Mouse (Mus musculus): ENCODE results near the gene Il6ra. TPM values are rescaled to one million over a fixed set of nuclear protein-coding genes. Genes with fewer than 3 reads are reported as not detected.
A peak's percentile ranks its signal among the peaks of the same experiment; 100 is the strongest.

Gene Il6ra
- polyA plus RNA-seq, 1 experiment = 0.91 TPM

DNA sequence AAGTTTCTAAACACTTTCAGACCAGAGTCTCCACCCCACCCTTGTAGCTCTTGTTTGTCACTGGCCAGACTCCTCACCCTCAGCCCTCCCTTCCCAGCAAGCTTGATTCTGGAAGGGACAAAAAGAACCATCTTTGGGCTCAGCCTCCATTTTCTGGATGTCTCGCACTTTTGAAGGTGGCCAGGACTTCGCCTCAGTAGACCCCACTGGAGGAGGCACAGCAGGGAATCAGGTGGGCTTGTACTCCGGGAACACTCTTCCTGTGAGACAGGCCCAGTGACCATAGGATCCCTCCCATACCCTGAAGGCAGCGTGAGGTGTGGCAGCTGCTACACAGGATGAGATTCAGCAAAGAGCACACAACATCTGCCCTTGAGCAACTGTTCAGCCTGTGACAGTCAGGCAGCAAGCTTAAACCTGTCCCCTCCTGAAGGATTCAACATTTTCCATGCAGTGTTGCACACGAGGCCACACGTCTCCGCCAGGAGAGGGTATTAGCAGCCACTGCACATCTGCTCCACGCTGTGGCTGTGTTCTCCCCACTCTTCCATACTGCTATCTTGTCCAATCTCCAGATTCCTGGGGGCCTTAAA, 15.7 kb downstream of the Il6ra start:
- Histone ChIP-seq H3K79me2 (ENCODE audit: control insufficient read depth, insufficient read depth) (no peaks in the 10 kb centered on the region), H3K4me3 (no peak overlapping the region), H3K36me3 (ENCODE audit: control insufficient read depth, insufficient read depth) (no peaks in the 10 kb centered on the region), H3ac (ENCODE audit: control insufficient read depth, insufficient read length) (no peak overlapping the region), H3K27me3 (ENCODE audit: control insufficient read depth, insufficient read depth, insufficient read length) (no peaks in the 10 kb centered on the region), H3K4me2 (ENCODE audit: low read depth) (peak overlapping the region; percentile 68)
- TF ChIP-seq CEBPB (IDR thresholded peaks at IDR 0.05; ENCODE audit: insufficient read depth, poor library complexity, severe bottlenecking) (no peak), MYOG (IDR thresholded peaks at IDR 0.05; ENCODE audit: control insufficient read depth in 1 of 3, insufficient read depth in 1 of 3, insufficient read length in 2 of 3, low read depth in 2 of 3) (peak in 1 of 3 experiments; percentile 16), POLR2AphosphoS2 (IDR thresholded peaks at IDR 0.05; ENCODE audit: insufficient read length, low read depth) (no peak), MYOD1 (IDR thresholded peaks at IDR 0.05; ENCODE audit: control insufficient read depth in 1 of 3, insufficient read length in 2 of 3, low read depth in 2 of 3) (peak in 2 of 3 experiments; percentile 9 to 39), REST (IDR thresholded peaks at IDR 0.05; ENCODE audit: insufficient read depth, insufficient read length) (no peak), TCF3 (IDR thresholded peaks at IDR 0.05; ENCODE audit: insufficient read length, low read depth) (no peak), POLR2A (IDR thresholded peaks at IDR 0.05; ENCODE audit: insufficient read length, low read depth) (no peak), E2F4 (IDR thresholded peaks at IDR 0.05; ENCODE audit: insufficient read depth) (no peak)

DNA sequence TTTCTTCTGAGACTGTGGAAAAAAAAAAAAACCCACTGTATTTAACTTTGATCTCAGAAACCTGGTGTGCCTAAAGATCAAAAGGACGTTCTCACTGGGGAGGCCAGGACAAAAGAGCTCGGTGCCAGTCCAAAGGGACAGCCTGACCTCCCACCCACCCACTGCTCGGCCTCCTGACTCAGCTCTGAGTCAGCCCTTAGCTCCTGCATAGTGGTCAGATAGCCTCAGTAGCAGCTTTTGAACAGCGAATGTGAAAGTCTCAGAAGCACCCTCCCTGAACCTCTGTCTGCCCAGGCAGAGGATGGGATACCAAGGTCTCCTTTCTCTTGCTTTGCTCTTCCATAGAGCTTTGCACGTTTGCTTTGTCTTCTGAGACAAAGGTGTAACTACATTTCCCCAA, 16.4 kb downstream of the Il6ra start:
- Histone ChIP-seq H3K4me2 (ENCODE audit: low read depth) (peak overlapping the region; percentile 68), H3K27me3 (ENCODE audit: control insufficient read depth, insufficient read depth, insufficient read length) (no peaks in the 10 kb centered on the region), H3K4me3 (no peak overlapping the region), H3K36me3 (ENCODE audit: control insufficient read depth, insufficient read depth) (no peaks in the 10 kb centered on the region), H3K79me2 (ENCODE audit: control insufficient read depth, insufficient read depth) (no peaks in the 10 kb centered on the region), H3ac (ENCODE audit: control insufficient read depth, insufficient read length) (no peak overlapping the region)
- TF ChIP-seq TCF3 (IDR thresholded peaks at IDR 0.05; ENCODE audit: insufficient read length, low read depth) (no peak), POLR2AphosphoS2 (IDR thresholded peaks at IDR 0.05; ENCODE audit: insufficient read length, low read depth) (no peak), USF1 (IDR thresholded peaks at IDR 0.05; ENCODE audit: low read depth) (no peak), POLR2A (IDR thresholded peaks at IDR 0.05; ENCODE audit: insufficient read length, low read depth) (peak; percentile 17), MYOG (IDR thresholded peaks at IDR 0.05; ENCODE audit: control insufficient read depth in 1 of 3, insufficient read depth in 1 of 3, insufficient read length in 2 of 3, low read depth in 2 of 3) (no peak)

DNA sequence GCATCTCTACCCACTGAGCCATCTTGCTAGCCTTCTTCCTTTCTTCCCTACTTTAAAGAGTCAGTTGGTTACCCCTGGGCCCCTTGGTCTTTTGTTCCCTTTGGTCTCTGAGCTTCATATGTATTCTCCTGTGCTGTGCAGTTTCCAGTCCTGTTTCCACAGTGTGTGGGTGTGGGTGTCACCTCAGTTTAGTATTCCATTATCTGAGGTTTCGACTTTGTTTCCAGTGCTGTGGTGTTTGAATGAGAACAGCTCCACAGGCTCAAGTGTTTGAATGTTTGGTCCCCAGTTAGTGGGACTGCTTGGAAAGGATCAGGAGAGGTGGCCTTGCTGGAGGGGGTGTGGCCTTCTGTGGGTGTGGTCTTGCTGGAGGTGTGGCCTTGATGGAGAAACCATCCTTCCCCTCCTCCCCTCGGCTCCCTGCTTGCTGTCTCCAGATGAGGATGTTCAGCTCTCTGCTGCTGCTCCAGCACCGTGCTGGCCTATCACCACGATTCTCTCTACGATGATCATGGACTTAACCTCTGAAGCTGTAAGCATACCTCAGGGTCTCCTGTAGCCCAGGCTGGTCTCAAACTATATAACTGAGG, 20.4 kb downstream of the Il6ra start:
- no peak for TF ChIP-seq E2F4 (IDR thresholded peaks at IDR 0.05; ENCODE audit: insufficient read depth)
- TF ChIP-seq SRF (IDR thresholded peaks at IDR 0.05; ENCODE audit: control insufficient read depth, insufficient read length, low read depth) = no peak
- no peak for TF ChIP-seq USF1 (IDR thresholded peaks at IDR 0.05; ENCODE audit: low read depth)
- TF ChIP-seq MYOD1 (IDR thresholded peaks at IDR 0.05; ENCODE audit: control insufficient read depth in 1 of 3, insufficient read length in 2 of 3, low read depth in 2 of 3) = no peak
- TF ChIP-seq MYOG (IDR thresholded peaks at IDR 0.05; ENCODE audit: control insufficient read depth in 1 of 3, insufficient read depth in 1 of 3, insufficient read length in 2 of 3, low read depth in 2 of 3) = no peak
- TF ChIP-seq POLR2AphosphoS2 (IDR thresholded peaks at IDR 0.05; ENCODE audit: insufficient read length, low read depth) = no peak
- H3K27me3 ChIP-seq (ENCODE audit: control insufficient read depth, insufficient read depth, insufficient read length) = no peaks in the 10 kb centered on the region

DNA sequence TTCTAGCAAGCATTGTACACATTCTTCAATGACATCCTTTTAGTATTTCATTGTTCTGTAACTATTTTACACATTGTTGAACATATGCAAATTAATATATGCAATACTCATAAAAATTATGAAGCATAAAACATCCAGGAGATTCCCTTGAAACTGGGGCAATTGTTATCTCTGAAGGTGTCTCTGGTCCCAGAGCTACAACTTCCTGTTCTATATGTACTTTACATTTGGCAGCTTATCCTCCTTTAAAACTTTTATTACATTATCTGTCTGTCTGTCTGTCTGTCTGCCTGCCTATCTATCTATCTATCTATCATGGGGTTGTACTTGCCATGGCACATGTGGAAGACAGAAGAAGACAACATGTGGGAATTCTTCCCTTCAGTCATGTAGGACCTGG, 21.3 kb downstream of the Il6ra start:
- H3K27me3 ChIP-seq (ENCODE audit: control insufficient read depth, insufficient read depth, insufficient read length) = no peaks in the 10 kb centered on the region
- H3K79me2 ChIP-seq (ENCODE audit: control insufficient read depth, insufficient read depth) = no peaks in the 10 kb centered on the region
- no peak overlapping the region for H3K4me2 ChIP-seq (ENCODE audit: low read depth)
- TF ChIP-seq TCF12 (IDR thresholded peaks at IDR 0.05; ENCODE audit: insufficient read depth, poor library complexity, severe bottlenecking) = no peak
- no peak for TF ChIP-seq MAX (IDR thresholded peaks at IDR 0.05; ENCODE audit: low read depth)
- TF ChIP-seq REST (IDR thresholded peaks at IDR 0.05; ENCODE audit: insufficient read depth, insufficient read length) = no peak
- TF ChIP-seq E2F4 (IDR thresholded peaks at IDR 0.05; ENCODE audit: insufficient read depth) = no peak
- TF ChIP-seq MYOD1 (IDR thresholded peaks at IDR 0.05; ENCODE audit: control insufficient read depth in 1 of 3, insufficient read length in 2 of 3, low read depth in 2 of 3) = no peak
- no peaks in the 10 kb centered on the region for H3K36me3 ChIP-seq (ENCODE audit: control insufficient read depth, insufficient read depth)
- H3K4me3 ChIP-seq = no peak overlapping the region
- no peak overlapping the region for H3ac ChIP-seq (ENCODE audit: control insufficient read depth, insufficient read length)

More for the DNA sequence above, 20.4 kb downstream of the Il6ra start:
- Histone ChIP-seq H3K4me3 (no peak overlapping the region), H3K36me3 (ENCODE audit: control insufficient read depth, insufficient read depth) (no peaks in the 10 kb centered on the region), H3K79me2 (ENCODE audit: control insufficient read depth, insufficient read depth) (no peaks in the 10 kb centered on the region), H3ac (ENCODE audit: control insufficient read depth, insufficient read length) (no peak overlapping the region), H3K4me2 (ENCODE audit: low read depth) (no peak overlapping the region)

DNA sequence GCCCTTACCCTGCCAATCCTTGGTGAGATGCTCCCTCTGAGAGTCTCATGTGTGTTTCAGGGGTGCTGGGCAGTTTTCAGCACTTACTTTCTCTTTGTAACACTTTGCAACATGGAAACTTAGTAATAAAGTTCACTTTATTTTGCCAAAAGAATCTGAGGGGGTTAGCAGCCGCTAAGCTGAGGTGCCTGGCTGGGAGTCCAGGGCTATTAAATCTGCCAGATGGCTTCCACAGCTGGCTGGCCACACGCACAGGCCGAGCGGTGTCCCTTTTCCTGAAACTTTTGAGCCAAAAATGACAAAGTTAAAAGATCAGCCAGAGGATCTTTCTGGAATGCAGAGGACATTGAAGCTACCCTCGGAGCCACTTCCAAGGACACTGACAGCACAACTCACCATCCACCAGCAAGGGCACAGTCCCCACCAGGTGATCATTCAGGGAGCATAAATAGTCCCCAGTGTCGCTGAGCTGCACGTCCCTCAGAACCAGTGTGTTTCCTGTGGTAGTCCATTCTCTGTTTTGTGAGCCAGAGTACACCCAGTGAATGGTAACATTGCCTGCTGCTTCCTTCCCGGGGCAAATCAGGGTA, 23.1 kb downstream of the Il6ra start:
- no peak for TF ChIP-seq TCF12 (IDR thresholded peaks at IDR 0.05; ENCODE audit: insufficient read depth, poor library complexity, severe bottlenecking)
- no peak for TF ChIP-seq MYOG (IDR thresholded peaks at IDR 0.05; ENCODE audit: control insufficient read depth in 1 of 3, insufficient read depth in 1 of 3, insufficient read length in 2 of 3, low read depth in 2 of 3)
- TF ChIP-seq CEBPB (IDR thresholded peaks at IDR 0.05; ENCODE audit: insufficient read depth, poor library complexity, severe bottlenecking) = no peak
- no peaks in the 10 kb centered on the region for H3K36me3 ChIP-seq (ENCODE audit: control insufficient read depth, insufficient read depth)
- H3K4me2 ChIP-seq (ENCODE audit: low read depth) = no peak overlapping the region
- H3ac ChIP-seq (ENCODE audit: control insufficient read depth, insufficient read length) = no peak overlapping the region
- no peaks in the 10 kb centered on the region for H3K27me3 ChIP-seq (ENCODE audit: control insufficient read depth, insufficient read depth, insufficient read length)
- H3K4me3 ChIP-seq = no peak overlapping the region
- H3K79me2 ChIP-seq (ENCODE audit: control insufficient read depth, insufficient read depth) = no peaks in the 10 kb centered on the region
